Comparison of ENCODE assay signal across 10 mouse cellular contexts in the genomic region with DNA sequence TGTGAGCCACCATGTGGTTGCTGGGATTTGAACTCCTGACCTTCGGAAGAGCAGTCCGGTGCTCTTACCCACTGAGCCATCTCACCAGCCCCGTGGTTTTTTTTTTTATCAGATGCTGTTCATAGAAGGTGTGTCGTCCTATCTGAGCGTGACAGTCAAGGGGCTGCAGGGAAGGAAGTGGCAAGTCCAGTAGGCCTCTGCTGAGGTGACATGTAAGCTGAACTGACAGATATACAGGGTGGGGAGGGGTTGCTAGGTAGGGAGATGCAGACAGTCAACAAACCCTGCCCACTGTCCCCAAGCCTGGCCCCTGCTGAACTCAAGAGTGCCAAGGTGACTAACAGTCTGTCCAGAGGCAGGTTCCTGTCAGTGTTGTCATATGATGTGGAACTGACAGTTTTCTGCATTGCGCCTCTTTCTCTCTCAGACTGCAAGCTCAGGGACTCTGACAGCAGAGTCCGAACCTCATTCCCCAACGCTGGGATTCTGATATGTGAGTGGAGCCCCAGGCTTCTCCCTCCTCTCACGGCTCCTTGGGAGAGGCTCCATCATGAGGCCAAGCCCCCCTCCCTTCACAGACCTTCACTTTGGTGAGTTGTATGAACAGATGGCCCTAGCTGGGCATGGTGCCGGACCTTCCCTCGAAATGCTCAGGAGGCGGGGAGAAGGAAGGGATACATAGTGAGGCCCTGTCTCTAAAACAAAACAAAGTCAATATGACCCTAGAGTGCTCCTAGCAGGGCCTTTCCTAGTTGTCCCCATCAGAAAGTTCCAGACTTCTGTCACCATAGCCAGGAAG. TPM values are rescaled to one million over a fixed set of nuclear protein-coding genes. Genes with fewer than 3 reads are reported as not detected.
DNase-seq lines count a peak whose midpoint lies in the region; ATAC-seq and TF ChIP-seq lines count a peak whose summit lies in the region.
"Had no signal": no experiment of that assay in that cellular context is flagged by ENCODE, and none has a peak within 500 bp of the region (broad histone marks: within the 10 kb centered on the region; RNA-seq: fewer than 3 reads in every experiment).

No protein-coding gene starts in this region.

- H3K36me3 ChIP-seq in forebrain, embryonic 12.5 days (replicated peaks) = no peaks in the 10 kb centered on the region
- no peaks in the 10 kb centered on the region for H3K36me3 ChIP-seq in forebrain, embryonic 11.5 days (ENCODE audit: control insufficient read depth, insufficient read depth, low read length)
- no peaks in the 10 kb centered on the region for H3K36me3 ChIP-seq in midbrain, embryonic 12.5 days
- H3K36me3 ChIP-seq in midbrain, embryonic 14.5 days (ENCODE audit: control insufficient read depth, insufficient read depth, low read length) = no peaks in the 10 kb centered on the region
- no peaks in the 10 kb centered on the region for H3K36me3 ChIP-seq in intestine, embryonic 16.5 days (ENCODE audit: control insufficient read depth, insufficient read depth, low read length)
- H3K36me3 ChIP-seq in stomach, postnatal 0 days (ENCODE audit: control insufficient read depth, insufficient read depth, low read length) = no peaks in the 10 kb centered on the region

- no peaks in the 10 kb centered on the region for H3K9me3 ChIP-seq in forebrain, embryonic 12.5 days
- no peaks in the 10 kb centered on the region for H3K9me3 ChIP-seq in forebrain, embryonic 11.5 days (ENCODE audit: control insufficient read depth, low read length)
- no peaks in the 10 kb centered on the region for H3K9me3 ChIP-seq in midbrain, embryonic 12.5 days
- H3K9me3 ChIP-seq in midbrain, embryonic 14.5 days (ENCODE audit: control insufficient read depth, low read length) = no peaks in the 10 kb centered on the region
- H3K9me3 ChIP-seq in intestine, embryonic 16.5 days (ENCODE audit: control insufficient read depth, low read length) = no peaks in the 10 kb centered on the region
- H3K9me3 ChIP-seq in stomach, postnatal 0 days (ENCODE audit: control insufficient read depth, low read length) = no peaks in the 10 kb centered on the region

- TF ChIP-seq EP300 in stomach, postnatal 0 days (optimal IDR thresholded peaks at IDR 0.05) = no peak

- WGBS in forebrain, embryonic 12.5 days = 75% methylated on average over 12 of the region's 12 CpGs
- 79% methylated on average over 12 of the region's 12 CpGs for WGBS in forebrain, embryonic 11.5 days
- WGBS in midbrain, embryonic 12.5 days = 73% methylated on average over 12 of the region's 12 CpGs
- WGBS in midbrain, embryonic 14.5 days = 78% methylated on average over 12 of the region's 12 CpGs
- WGBS in intestine, embryonic 16.5 days = 58% methylated on average over 12 of the region's 12 CpGs
- 54% methylated on average over 12 of the region's 12 CpGs for WGBS in stomach, postnatal 0 days

- H3K4me3 ChIP-seq in forebrain, embryonic 12.5 days (replicated peaks) = no peak overlapping the region
- no peak overlapping the region for H3K4me3 ChIP-seq in forebrain, embryonic 11.5 days (ENCODE audit: low read depth, low read length)
- no peak overlapping the region for H3K4me3 ChIP-seq in midbrain, embryonic 12.5 days
- H3K4me3 ChIP-seq in midbrain, embryonic 14.5 days (replicated peaks; ENCODE audit: low read depth, low read length) = no peak overlapping the region
- no peak overlapping the region for H3K4me3 ChIP-seq in intestine, embryonic 16.5 days (ENCODE audit: low read length)
- H3K4me3 ChIP-seq in stomach, postnatal 0 days (ENCODE audit: low read depth, low read length) = no peak overlapping the region

- TF ChIP-seq CTCF in stomach, postnatal 0 days (IDR thresholded peaks at IDR 0.05; ENCODE audit: low read depth) = no peak

- no peak for ATAC-seq in forebrain, embryonic 12.5 days (ENCODE audit: low FRiP score)
- no peak for ATAC-seq in forebrain, embryonic 11.5 days (replicated peaks; ENCODE audit: low FRiP score)
- no peak for ATAC-seq in midbrain, embryonic 12.5 days (ENCODE audit: low FRiP score, low read depth)
- no peak for ATAC-seq in midbrain, embryonic 14.5 days (ENCODE audit: low FRiP score, low TSS enrichment)
- ATAC-seq in intestine, embryonic 16.5 days = peak; percentile 88
- peak; percentile 34; the same call in 1 of the 2 replicates for ATAC-seq in stomach, postnatal 0 days (ENCODE audit: low FRiP score, low TSS enrichment)

- DNase-seq in forebrain, embryonic 11.5 days (ENCODE audit: low spot score) = no peak
- no peak for DNase-seq in midbrain, embryonic 14.5 days
- no peak for DNase-seq in stomach, postnatal 0 days (ENCODE audit: low spot score)
- no peak for DNase-seq in yolk sac, embryonic 10.5 days (ENCODE audit: low spot score)
- DNase-seq in thymus, postnatal 10 days (ENCODE audit: low spot score in 2 of 2) = no peak

- H3K27me3 ChIP-seq in forebrain, embryonic 12.5 days = peaks cover 12% of the 10 kb centered on the region; the same call in 1 of the 2 replicates
- H3K27me3 ChIP-seq in forebrain, embryonic 11.5 days (ENCODE audit: control insufficient read depth, insufficient read depth, low read length) = no peaks in the 10 kb centered on the region
- no peaks in the 10 kb centered on the region for H3K27me3 ChIP-seq in midbrain, embryonic 12.5 days
- no peaks in the 10 kb centered on the region for H3K27me3 ChIP-seq in midbrain, embryonic 14.5 days (ENCODE audit: control insufficient read depth, insufficient read depth, low read length)
- H3K27me3 ChIP-seq in intestine, embryonic 16.5 days (replicated peaks; ENCODE audit: control insufficient read depth, insufficient read depth, low read length) = no peaks in the 10 kb centered on the region
- no peaks in the 10 kb centered on the region for H3K27me3 ChIP-seq in stomach, postnatal 0 days (ENCODE audit: control insufficient read depth, insufficient read depth, low read length)

- no peak overlapping the region for H3K4me2 ChIP-seq in forebrain, embryonic 12.5 days
- no peak overlapping the region for H3K4me2 ChIP-seq in forebrain, embryonic 11.5 days (ENCODE audit: low read depth, low read length, severe bottlenecking)
- H3K4me2 ChIP-seq in midbrain, embryonic 12.5 days (replicated peaks) = no peak overlapping the region
- no peak overlapping the region for H3K4me2 ChIP-seq in midbrain, embryonic 14.5 days (ENCODE audit: low read length)
- H3K4me2 ChIP-seq in intestine, embryonic 16.5 days (ENCODE audit: low read depth, low read length) = no peak overlapping the region
- no peak overlapping the region for H3K4me2 ChIP-seq in stomach, postnatal 0 days (replicated peaks; ENCODE audit: low read depth)

- peaks cover 19% of the 10 kb centered on the region for H3K4me1 ChIP-seq in forebrain, embryonic 12.5 days
- peaks cover 13% of the 10 kb centered on the region for H3K4me1 ChIP-seq in forebrain, embryonic 11.5 days (replicated peaks; ENCODE audit: control insufficient read depth, insufficient read depth, low read length)
- peaks cover 21% of the 10 kb centered on the region for H3K4me1 ChIP-seq in midbrain, embryonic 12.5 days
- H3K4me1 ChIP-seq in midbrain, embryonic 14.5 days (ENCODE audit: control insufficient read depth, insufficient read depth, low read length) = 0 out of 2 replicates have a peak, but pooled peaks cover 4% of the 10 kb centered on the region
- peaks cover 27% of the 10 kb centered on the region for H3K4me1 ChIP-seq in intestine, embryonic 16.5 days (ENCODE audit: control insufficient read depth, insufficient read depth, low read length)
- H3K4me1 ChIP-seq in stomach, postnatal 0 days (replicated peaks; ENCODE audit: control insufficient read depth, insufficient read depth) = peaks cover 2% of the 10 kb centered on the region; the same call in 1 of the 2 replicates

- 0 out of 2 replicates have a peak overlapping the region, but pooled peaks have one; percentile 31 for H3K27ac ChIP-seq in forebrain, embryonic 12.5 days
- no peak overlapping the region for H3K27ac ChIP-seq in forebrain, embryonic 11.5 days (ENCODE audit: low read depth, low read length)
- H3K27ac ChIP-seq in midbrain, embryonic 12.5 days (replicated peaks) = 0 out of 2 replicates have a peak overlapping the region, but pooled peaks have one; percentile 35
- no peak overlapping the region for H3K27ac ChIP-seq in midbrain, embryonic 14.5 days (replicated peaks; ENCODE audit: low read depth, low read length)
- H3K27ac ChIP-seq in intestine, embryonic 16.5 days (ENCODE audit: low read length) = peak overlapping the region; percentile 61
- no peak overlapping the region for H3K27ac ChIP-seq in stomach, postnatal 0 days (replicated peaks)

- no peak overlapping the region for H3K9ac ChIP-seq in forebrain, embryonic 12.5 days
- H3K9ac ChIP-seq in forebrain, embryonic 11.5 days (ENCODE audit: low read length) = no peak overlapping the region
- no peak overlapping the region for H3K9ac ChIP-seq in midbrain, embryonic 12.5 days (replicated peaks)
- no peak overlapping the region for H3K9ac ChIP-seq in midbrain, embryonic 14.5 days (replicated peaks; ENCODE audit: low read length)
- H3K9ac ChIP-seq in intestine, embryonic 16.5 days (ENCODE audit: low read depth, low read length) = no peak overlapping the region
- H3K9ac ChIP-seq in stomach, postnatal 0 days (ENCODE audit: low read length) = no peak overlapping the region

RNA-seq across cellular contexts. Expression of a gene that starts 38.4 kb away (rescaled TPM):
- not detected in 2 replicates for polyA plus RNA-seq in forebrain, embryonic 12.5 days (2016; fragmentation: Nextera tagmentation; extraction: Ambion mirVana)
- polyA plus RNA-seq in forebrain, embryonic 11.5 days (2014; fragmentation: Nextera tagmentation; extraction: Ambion mirVana) = not detected in 2 replicates
- polyA plus RNA-seq in midbrain, embryonic 12.5 days (2016; fragmentation: Nextera tagmentation; extraction: Ambion mirVana) = not detected in 2 replicates
- not detected in 2 replicates for polyA plus RNA-seq in midbrain, embryonic 14.5 days (2014; fragmentation: Nextera tagmentation; extraction: Ambion mirVana)
- polyA plus RNA-seq in intestine, embryonic 16.5 days (2015; fragmentation: Nextera tagmentation; extraction: Ambion mirVana) = not detected in 2 replicates
- polyA plus RNA-seq in stomach, postnatal 0 days (2015; fragmentation: Nextera tagmentation; extraction: Ambion mirVana) = not detected in 2 replicates
- polyA plus RNA-seq: limb, embryonic 11.5 days; spleen, adult 2 months had no signal

Comparison
In these comparisons a context has a peak if more than half of its experiments do, and no peak if none do; other contexts are left out.
1. H3K27ac ChIP-seq: peak in forebrain, embryonic 12.5 days (single experiment), midbrain, embryonic 12.5 days (single experiment) and intestine, embryonic 16.5 days (single experiment); none in forebrain, embryonic 11.5 days (single experiment), midbrain, embryonic 14.5 days (single experiment) and stomach, postnatal 0 days (single experiment).
2. ATAC-seq: peak in intestine, embryonic 16.5 days (single experiment) and stomach, postnatal 0 days (single experiment); none in forebrain, embryonic 12.5 days (single experiment), forebrain, embryonic 11.5 days (single experiment), midbrain, embryonic 12.5 days (single experiment) and midbrain, embryonic 14.5 days (single experiment).